Mouse (Mus musculus) heart, postnatal 0 days (tissue): ENCODE measurements around the gene Ccn1.

Source experiments
- CTCF ChIP-seq: IDR thresholded peaks from 2 replicates; pipeline ENCODE4 v1.5.1; 2016; ENCODE audit warnings: antibody characterized with exemption, control low read depth, low read depth
- EP300 ChIP-seq: IDR thresholded peaks from 2 replicates; pipeline ENCODE4 v1.6.1; 2016; ENCODE audit warnings: antibody characterized with exemption, low read depth

DNA sequence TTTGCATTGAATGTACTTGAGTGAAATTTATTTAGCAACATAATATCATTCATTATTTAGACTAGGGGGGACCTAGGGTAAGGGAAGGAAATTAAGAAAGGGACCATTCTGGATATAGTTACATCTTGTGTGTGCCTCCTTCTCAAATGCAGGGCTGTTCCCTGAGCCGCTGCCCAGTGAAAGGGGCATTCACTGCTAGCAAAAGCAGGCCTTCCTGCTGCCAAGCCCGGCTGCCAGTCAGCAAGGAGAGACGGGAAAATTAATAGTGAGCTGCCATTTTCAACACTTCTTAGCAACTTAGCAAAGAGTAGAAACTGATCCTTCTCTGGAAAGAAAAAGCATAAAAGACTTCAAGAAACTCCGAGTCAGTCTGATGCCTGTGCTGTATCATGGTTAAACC, 34.4 kb upstream of the Ccn1 start:
- TF ChIP-seq EP300 (no peak), CTCF (no peak)
